Mouse (Mus musculus): ENCODE results near the gene Ttc24. TPM values are rescaled to one million over a fixed set of nuclear protein-coding genes. Genes with fewer than 3 reads are reported as not detected.

Gene Ttc24
- polyA plus RNA-seq, 1 experiment, result 176 TPM

DNA sequence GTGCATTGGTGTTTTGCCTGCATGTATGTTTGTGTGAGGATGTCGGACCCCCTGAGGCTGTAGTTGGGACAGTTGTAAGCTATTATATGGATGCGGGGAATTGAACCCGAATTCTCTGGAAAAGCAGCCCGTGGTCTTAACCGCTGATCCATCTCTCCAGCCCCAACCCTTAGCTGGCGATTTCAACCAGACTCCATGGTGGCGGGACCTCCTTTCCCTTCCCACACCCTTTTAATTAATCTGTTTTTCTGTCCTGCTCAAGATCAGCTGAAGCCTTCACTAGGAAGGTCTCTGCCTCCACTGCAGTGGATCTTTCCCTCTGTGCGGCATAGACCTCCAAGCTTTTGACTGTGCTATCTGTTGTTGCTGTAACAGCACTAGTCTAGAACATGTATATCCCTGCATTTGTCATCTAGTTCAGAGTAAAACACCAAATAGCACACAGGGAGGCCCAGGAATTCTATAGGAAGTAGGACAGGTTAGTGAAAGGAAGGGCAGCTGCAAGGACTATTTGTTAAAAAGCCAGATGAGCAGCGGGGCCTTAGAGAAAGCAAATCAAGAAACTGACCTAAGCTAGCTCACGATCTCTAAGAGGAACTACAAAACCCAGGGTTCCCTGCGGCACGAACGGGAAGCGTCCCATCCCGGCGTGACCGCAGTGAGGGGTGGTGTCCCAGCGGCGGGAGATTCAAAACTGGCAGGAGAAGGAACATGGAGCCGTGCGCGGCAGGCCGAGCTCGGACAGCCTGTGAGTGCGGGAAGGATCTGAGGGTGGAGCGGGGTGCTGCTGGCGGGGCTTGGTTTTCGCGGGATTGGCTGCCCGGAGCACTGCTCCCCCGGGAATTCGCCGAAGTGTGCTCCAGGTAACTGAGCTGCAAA, 3.5 kb upstream of the Ttc24 start, which contains the start of gene Iqgap3:
Gene Iqgap3 (plus strand): TSS at position 627 of the 879 bp plus-strand sequence.
- TF ChIP-seq CTCF (IDR thresholded peaks at IDR 0.05; ENCODE audit: control insufficient read depth, insufficient read depth, insufficient replicate concordance, low read depth, low read length) (no peak), POLR2A (IDR thresholded peaks at IDR 0.05; ENCODE audit: control insufficient read depth, low read depth, low read length) (peak; percentile 19)
- Histone ChIP-seq H3K4me3 (ENCODE audit: control insufficient read depth, low read depth, low read length) (peak within 1 kb of the TSS; percentile 83), H3K27me3 (ENCODE audit: control insufficient read depth, insufficient read depth, low read length) (no peaks in the 10 kb centered on the region), H3K4me1 (ENCODE audit: control insufficient read depth, insufficient read depth, low read length) (peaks cover 10% of the 10 kb centered on the region), H3K36me3 (ENCODE audit: control insufficient read depth, insufficient read depth, low read length) (no peaks in the 10 kb centered on the region), H3K27ac (ENCODE audit: control insufficient read depth, insufficient read depth, low read depth, low read length) (no peak within 1 kb of the TSS)

DNA sequence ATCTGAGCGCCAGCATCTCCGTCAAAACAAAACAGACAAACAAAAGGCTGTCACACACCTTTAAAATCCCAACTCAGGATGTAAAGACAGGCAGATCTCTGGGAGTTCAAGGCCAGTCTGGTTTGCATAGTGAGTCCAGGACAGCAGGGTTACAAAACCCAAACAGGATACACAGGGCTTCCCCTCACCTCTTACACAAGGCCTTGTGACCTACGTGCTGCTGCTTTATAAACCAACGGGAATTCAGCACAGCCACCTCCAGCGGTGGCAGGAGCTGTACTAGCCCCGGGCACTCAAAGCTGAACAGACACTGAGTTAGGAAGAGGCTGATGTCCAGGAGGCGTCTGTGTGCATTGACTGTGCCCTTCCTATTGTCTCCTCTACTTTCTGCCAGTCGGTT, 663 bp downstream of the Ttc24 start:
- H3K27me3 ChIP-seq (ENCODE audit: control insufficient read depth, insufficient read depth, low read length), result no peaks in the 10 kb centered on the region
- no peaks in the 10 kb centered on the region for H3K36me3 ChIP-seq (ENCODE audit: control insufficient read depth, insufficient read depth, low read length)
- no peak overlapping the region for H3K4me3 ChIP-seq (ENCODE audit: control insufficient read depth, low read depth, low read length)
- no peak overlapping the region for H3K27ac ChIP-seq (ENCODE audit: control insufficient read depth, insufficient read depth, low read depth, low read length)
- peaks cover 8% of the 10 kb centered on the region for H3K4me1 ChIP-seq (ENCODE audit: control insufficient read depth, insufficient read depth, low read length)
- no peak for TF ChIP-seq POLR2A (IDR thresholded peaks at IDR 0.05; ENCODE audit: control insufficient read depth, low read depth, low read length)
- TF ChIP-seq CTCF (IDR thresholded peaks at IDR 0.05; ENCODE audit: control insufficient read depth, insufficient read depth, insufficient replicate concordance, low read depth, low read length), result no peak

GRCm38 (mm10) chr3:88074766-88075165, 3.3 kb downstream of the Ttc24 start:
- Histone ChIP-seq H3K4me3 (ENCODE audit: control insufficient read depth, low read depth, low read length) (no peak overlapping the region), H3K27me3 (ENCODE audit: control insufficient read depth, insufficient read depth, low read length) (no peaks in the 10 kb centered on the region), H3K36me3 (ENCODE audit: control insufficient read depth, insufficient read depth, low read length) (no peaks in the 10 kb centered on the region), H3K27ac (ENCODE audit: control insufficient read depth, insufficient read depth, low read depth, low read length) (no peak overlapping the region), H3K4me1 (ENCODE audit: control insufficient read depth, insufficient read depth, low read length) (no peaks in the 10 kb centered on the region; the same call in 1 of the 2 replicates)
- no peak for TF ChIP-seq CTCF (IDR thresholded peaks at IDR 0.05; ENCODE audit: control insufficient read depth, insufficient read depth, insufficient replicate concordance, low read depth, low read length)
- TF ChIP-seq POLR2A (IDR thresholded peaks at IDR 0.05; ENCODE audit: control insufficient read depth, low read depth, low read length), result no peak

GRCm38 (mm10) chr3:88074351-88074750, 3.8 kb downstream of the Ttc24 start:
- Histone ChIP-seq H3K27me3 (ENCODE audit: control insufficient read depth, insufficient read depth, low read length) (no peaks in the 10 kb centered on the region), H3K4me3 (ENCODE audit: control insufficient read depth, low read depth, low read length) (no peak overlapping the region), H3K27ac (ENCODE audit: control insufficient read depth, insufficient read depth, low read depth, low read length) (no peak overlapping the region), H3K36me3 (ENCODE audit: control insufficient read depth, insufficient read depth, low read length) (no peaks in the 10 kb centered on the region), H3K4me1 (ENCODE audit: control insufficient read depth, insufficient read depth, low read length) (no peaks in the 10 kb centered on the region; the same call in 1 of the 2 replicates)
- TF ChIP-seq POLR2A (IDR thresholded peaks at IDR 0.05; ENCODE audit: control insufficient read depth, low read depth, low read length), result no peak
- no peak for TF ChIP-seq CTCF (IDR thresholded peaks at IDR 0.05; ENCODE audit: control insufficient read depth, insufficient read depth, insufficient replicate concordance, low read depth, low read length)

- Histone ChIP-seq H3K4me1 (ENCODE audit: control insufficient read depth, insufficient read depth, low read length) (no peaks in the 10 kb centered on the region; the same call in 1 of the 2 replicates), H3K36me3 (ENCODE audit: control insufficient read depth, insufficient read depth, low read length) (no peaks in the 10 kb centered on the region), H3K27me3 (ENCODE audit: control insufficient read depth, insufficient read depth, low read length) (no peaks in the 10 kb centered on the region), H3K4me3 (ENCODE audit: control insufficient read depth, low read depth, low read length) (peak overlapping the region; percentile 57), H3K27ac (ENCODE audit: control insufficient read depth, insufficient read depth, low read depth, low read length) (no peak overlapping the region)
- TF ChIP-seq POLR2A (IDR thresholded peaks at IDR 0.05; ENCODE audit: control insufficient read depth, low read depth, low read length) (no peak), CTCF (IDR thresholded peaks at IDR 0.05; ENCODE audit: control insufficient read depth, insufficient read depth, insufficient replicate concordance, low read depth, low read length) (no peak)
Measured at GRCm38 (mm10) chr3:88073631-88074030, 4.5 kb downstream of the Ttc24 start.

- no peak; the same call in 1 of the 2 replicates for TF ChIP-seq POLR2A (IDR thresholded peaks at IDR 0.05; ENCODE audit: control insufficient read depth, low read depth, low read length)
- peak; percentile 87 for TF ChIP-seq CTCF (IDR thresholded peaks at IDR 0.05; ENCODE audit: control insufficient read depth, insufficient read depth, insufficient replicate concordance, low read depth, low read length)
- H3K4me3 ChIP-seq (ENCODE audit: control insufficient read depth, low read depth, low read length), result peak overlapping the region; percentile 73
Measured at GRCm38 (mm10) chr3:88071783-88072182, 6.3 kb downstream of the Ttc24 start.

DNA sequence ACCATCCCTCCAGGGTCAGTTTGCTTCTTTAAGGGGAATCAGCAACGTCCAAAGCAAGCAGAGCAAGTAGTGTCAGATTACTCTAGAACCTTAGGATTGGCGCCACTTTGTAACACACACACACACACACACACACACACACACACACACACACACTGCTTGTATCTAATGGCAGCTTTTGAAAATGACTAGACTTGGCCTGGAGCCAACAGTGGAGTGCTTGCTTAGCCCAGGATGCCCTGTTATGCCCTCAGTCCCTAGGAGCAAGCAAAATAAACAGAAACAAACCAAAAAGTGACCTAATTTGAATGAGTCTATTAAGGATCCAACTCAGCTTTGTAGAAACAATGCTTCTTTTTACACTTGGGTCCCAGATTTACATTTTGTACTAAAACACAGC, 9.7 kb downstream of the Ttc24 start:
- H3K4me1 ChIP-seq (ENCODE audit: control insufficient read depth, insufficient read depth, low read length), result no peaks in the 10 kb centered on the region; the same call in 1 of the 2 replicates
- no peak overlapping the region for H3K4me3 ChIP-seq (ENCODE audit: control insufficient read depth, low read depth, low read length)
- no peak overlapping the region for H3K27ac ChIP-seq (ENCODE audit: control insufficient read depth, insufficient read depth, low read depth, low read length)
- H3K27me3 ChIP-seq (ENCODE audit: control insufficient read depth, insufficient read depth, low read length), result no peaks in the 10 kb centered on the region
- H3K36me3 ChIP-seq (ENCODE audit: control insufficient read depth, insufficient read depth, low read length), result no peaks in the 10 kb centered on the region
- TF ChIP-seq POLR2A (IDR thresholded peaks at IDR 0.05; ENCODE audit: control insufficient read depth, low read depth, low read length) (no peak), CTCF (IDR thresholded peaks at IDR 0.05; ENCODE audit: control insufficient read depth, insufficient read depth, insufficient replicate concordance, low read depth, low read length) (no peak)

More at GRCm38 (mm10) chr3:88071783-88072182, 6.3 kb downstream of the Ttc24 start:
- no peaks in the 10 kb centered on the region for H3K27me3 ChIP-seq (ENCODE audit: control insufficient read depth, insufficient read depth, low read length)
- H3K36me3 ChIP-seq (ENCODE audit: control insufficient read depth, insufficient read depth, low read length), result no peaks in the 10 kb centered on the region
- no peak overlapping the region for H3K27ac ChIP-seq (ENCODE audit: control insufficient read depth, insufficient read depth, low read depth, low read length)
- H3K4me1 ChIP-seq (ENCODE audit: control insufficient read depth, insufficient read depth, low read length), result no peaks in the 10 kb centered on the region; the same call in 1 of the 2 replicates
